Mouse (Mus musculus) lung, embryonic 16.5 days (tissue): Measurements from ENCODE around the gene Pam16. TPM values are rescaled to one million over a fixed set of nuclear protein-coding genes. Genes with fewer than 3 reads are reported as not detected.
A peak's percentile ranks its signal among the peaks of the same experiment; 100 is the strongest.

Experiments used
- ATAC-seq: fragments of 200-750 bp; cut with Nextera tagmentation; 2 replicates; pipeline ENCODE4 v1.8.0; 2017; ENCODE audit warnings: low read depth, mild to moderate bottlenecking, moderate library complexity
- H3K27ac ChIP-seq: fragments of 300-500 bp; sonication (generic); 2 replicates; pipeline ENCODE4 v1.5.1; 2014; ENCODE audit warnings: mild to moderate bottlenecking, control low read depth, low read length
- H3K27me3 ChIP-seq: fragments of 300-500 bp; sonication (generic); 2 replicates; pipeline ENCODE4 v1.6.1; 2014; ENCODE audit warnings: low read depth, low read length, mixed read lengths; ENCODE audit not compliant: control insufficient read depth, insufficient read depth
- H3K36me3 ChIP-seq: fragments of 300-500 bp; sonication (generic); 2 replicates; pipeline ENCODE4 v1.6.1; 2014; ENCODE audit warnings: low read length; ENCODE audit not compliant: control insufficient read depth, insufficient read depth
- H3K4me1 ChIP-seq: fragments of 300-500 bp; sonication (generic); replicated peaks from 2 replicates; pipeline ENCODE4 v1.6.1; 2014; ENCODE audit warnings: low read length, mixed read lengths; ENCODE audit not compliant: control insufficient read depth, insufficient read depth
- H3K4me2 ChIP-seq: fragments of 300-500 bp; sonication (generic); 2 replicates; pipeline ENCODE4 v1.6.1; 2014; ENCODE audit warnings: low read depth, low read length, control low read depth
- H3K4me3 ChIP-seq: fragments of 300-500 bp; sonication (generic); 2 replicates; pipeline ENCODE4 v1.5.1; 2014; ENCODE audit warnings: mild to moderate bottlenecking, low read length, control low read depth
- H3K9ac ChIP-seq: fragments of 300-500 bp; sonication (generic); 2 replicates; pipeline ENCODE4 v1.6.1; 2014; ENCODE audit warnings: low read length, control low read depth
- H3K9me3 ChIP-seq: fragments of 300-500 bp; sonication (generic); 2 replicates; pipeline ENCODE4 v1.6.1; 2016; ENCODE audit warnings: low read length; ENCODE audit not compliant: control insufficient read depth
- WGBS: fragments of 180-500 bp; shearing (Covaris S2); extraction: QIAGEN DNeasy Blood & Tissue Kit; methylation state at CpG from one replicate; pipeline ENCODE4 v1.1.7; 2014; 5-methylcytosine and 5-hydroxymethylcytosine counted together
- polyA plus RNA-seq: library from polyadenylated mRNA; unstranded; fragments of >200 nt; fragmentation: Nextera tagmentation; extraction: Ambion mirVana; gene quantifications from 2 replicates; pipeline ENCODE4 v1.2.1, GENCODE M21; 2015

Pam16 gene
- 89.9 and 96.2 TPM in 2 replicates for polyA plus RNA-seq

GRCm38 (mm10) chr16:4624481-4625110, at the start of gene Pam16:
TSS of gene Pam16 (minus strand) at chr16:4624988.
- Histone ChIP-seq H3K4me1 (peaks cover 14% of the 10 kb centered on the region), H3K36me3 (no peaks in the 10 kb centered on the region), H3K9ac (peak within 1 kb of the TSS; percentile 93), H3K4me3 (peak within 1 kb of the TSS; percentile 88), H3K27me3 (no peaks in the 10 kb centered on the region), H3K27ac (peak within 1 kb of the TSS; percentile 85), H3K4me2 (peak within 1 kb of the TSS; percentile 78), H3K9me3 (no peaks in the 10 kb centered on the region)
- ATAC-seq: peak; percentile 92
- under 1% methylated on average over 56 of the region's 56 CpGs for WGBS

- ATAC-seq: no peak
- peaks cover 6% of the 10 kb centered on the region for H3K4me1 ChIP-seq
- H3K4me2 ChIP-seq: no peak overlapping the region
- H3K9ac ChIP-seq: no peak overlapping the region
- 74% methylated on average over 4 of the region's 4 CpGs for WGBS
- H3K9me3 ChIP-seq: no peaks in the 10 kb centered on the region
- H3K27me3 ChIP-seq: no peaks in the 10 kb centered on the region
- H3K27ac ChIP-seq: no peak overlapping the region
- H3K36me3 ChIP-seq: peaks cover 7% of the 10 kb centered on the region; the same call in 1 of the 2 replicates
- no peak overlapping the region for H3K4me3 ChIP-seq
These were observed 49.3 kb upstream of the Pam16 start for GRCm38 (mm10) chr16:4674091-4674490.

GRCm38 (mm10) chr16:4670317-4670716, 45.5 kb upstream of the Pam16 start:
- Histone ChIP-seq H3K4me3 (no peak overlapping the region), H3K9ac (no peak overlapping the region), H3K36me3 (peaks cover 10% of the 10 kb centered on the region; the same call in 1 of the 2 replicates), H3K27me3 (no peaks in the 10 kb centered on the region), H3K4me1 (no peaks in the 10 kb centered on the region), H3K27ac (no peak overlapping the region), H3K4me2 (no peak overlapping the region), H3K9me3 (no peaks in the 10 kb centered on the region)
- 61% methylated on average over 5 of the region's 5 CpGs for WGBS
- no peak for ATAC-seq

- WGBS: 20% methylated on average over 3 of the region's 3 CpGs
- Histone ChIP-seq H3K4me1 (no peaks in the 10 kb centered on the region), H3K27me3 (no peaks in the 10 kb centered on the region), H3K27ac (no peak overlapping the region), H3K36me3 (0 out of 2 replicates have a peak, but pooled peaks cover 3% of the 10 kb centered on the region), H3K9ac (no peak overlapping the region), H3K4me2 (no peak overlapping the region), H3K4me3 (no peak overlapping the region), H3K9me3 (no peaks in the 10 kb centered on the region)
- ATAC-seq: peak; percentile 87
These were observed 42.5 kb upstream of the Pam16 start for GRCm38 (mm10) chr16:4667190-4667808.

- ATAC-seq: no peak
- Histone ChIP-seq H3K36me3 (peaks cover 11% of the 10 kb centered on the region), H3K27me3 (no peaks in the 10 kb centered on the region), H3K4me1 (no peaks in the 10 kb centered on the region), H3K27ac (no peak overlapping the region), H3K9ac (no peak overlapping the region), H3K4me3 (no peak overlapping the region), H3K9me3 (no peaks in the 10 kb centered on the region), H3K4me2 (no peak overlapping the region)
- 86% methylated on average over 2 of the region's 2 CpGs for whole genome bisulfite sequencing
These were observed 40.9 kb upstream of the Pam16 start for GRCm38 (mm10) chr16:4665726-4666125.

GRCm38 (mm10) chr16:4663806-4664205, 39.0 kb upstream of the Pam16 start:
- Histone ChIP-seq H3K4me3 (no peak overlapping the region), H3K9me3 (no peaks in the 10 kb centered on the region), H3K27ac (no peak overlapping the region), H3K4me1 (peaks cover 7% of the 10 kb centered on the region), H3K36me3 (peaks cover 10% of the 10 kb centered on the region), H3K27me3 (no peaks in the 10 kb centered on the region), H3K4me2 (no peak overlapping the region), H3K9ac (no peak overlapping the region)
- no peak for ATAC-seq
- WGBS: 72% methylated on average over 2 of the region's 2 CpGs

- WGBS: 73% methylated on average over 2 of the region's 2 CpGs
- H3K27ac ChIP-seq: no peak overlapping the region
- no peak overlapping the region for H3K9ac ChIP-seq
- no peaks in the 10 kb centered on the region for H3K27me3 ChIP-seq
- no peaks in the 10 kb centered on the region for H3K9me3 ChIP-seq
- no peak for ATAC-seq
- no peak overlapping the region for H3K4me3 ChIP-seq
- H3K4me2 ChIP-seq: no peak overlapping the region
- peaks cover 10% of the 10 kb centered on the region for H3K4me1 ChIP-seq
- peaks cover 7% of the 10 kb centered on the region for H3K36me3 ChIP-seq
These were observed 36.8 kb upstream of the Pam16 start for GRCm38 (mm10) chr16:4661605-4662004.

- Histone ChIP-seq H3K27ac (peak overlapping the region; percentile 58; the same call in 1 of the 2 replicates), H3K4me1 (peaks cover 18% of the 10 kb centered on the region), H3K4me2 (no peak overlapping the region), H3K9me3 (no peaks in the 10 kb centered on the region), H3K36me3 (peaks cover 7% of the 10 kb centered on the region), H3K4me3 (no peak overlapping the region), H3K27me3 (no peaks in the 10 kb centered on the region), H3K9ac (peak overlapping the region; percentile 46)
- 23% methylated on average over 2 of the region's 2 CpGs for WGBS
- ATAC-seq: no peak
These were observed 34.5 kb upstream of the Pam16 start for GRCm38 (mm10) chr16:4659326-4659725.

GRCm38 (mm10) chr16:4658781-4659245, 34.0 kb upstream of the Pam16 start:
- Histone ChIP-seq H3K9me3 (no peaks in the 10 kb centered on the region), H3K27ac (peak overlapping the region; percentile 76), H3K4me2 (no peak overlapping the region), H3K27me3 (no peaks in the 10 kb centered on the region), H3K4me3 (no peak overlapping the region), H3K4me1 (peaks cover 18% of the 10 kb centered on the region), H3K9ac (peak overlapping the region; percentile 46), H3K36me3 (peaks cover 7% of the 10 kb centered on the region)
- WGBS: 12% methylated on average over 11 of the region's 11 CpGs
- ATAC-seq: peak; percentile 54
